Mouse (Mus musculus) intestine, embryonic 16.5 days (tissue): ENCODE data around the gene Npffr2. TPM values are rescaled to one million over a fixed set of nuclear protein-coding genes. Genes with fewer than 3 reads are reported as not detected.
"Not testable (repeated sequence)": the region's sequence is repeated elsewhere in the genome, so short reads cannot be mapped to it uniquely, and the experiment has no call there.

ENCODE experiments used
- ATAC-seq: fragments of 200-750 bp; cut with Nextera tagmentation; 2 replicates; pipeline ENCODE4 v1.8.0; 2017; ENCODE audit warnings: moderate TSS enrichment, moderate library complexity
- H3K27ac ChIP-seq: fragments of 300-500 bp; sonication (generic); 2 replicates; pipeline ENCODE4 v1.5.1; 2014; ENCODE audit warnings: mild to moderate bottlenecking, low read length
- H3K27me3 ChIP-seq: fragments of 300-500 bp; sonication (generic); replicated peaks from 2 replicates; pipeline ENCODE4 v1.6.1; 2014; ENCODE audit warnings: low read length, control low read depth, mixed read lengths; ENCODE audit not compliant: control insufficient read depth, insufficient read depth
- H3K36me3 ChIP-seq: fragments of 300-500 bp; sonication (generic); 2 replicates; pipeline ENCODE4 v1.6.1; 2014; ENCODE audit warnings: low read length, control low read depth; ENCODE audit not compliant: control insufficient read depth, insufficient read depth
- H3K4me1 ChIP-seq: fragments of 300-500 bp; sonication (generic); 2 replicates; pipeline ENCODE4 v1.6.1; 2014; ENCODE audit warnings: low read length, control low read depth, mixed read lengths; ENCODE audit not compliant: control insufficient read depth, insufficient read depth
- H3K4me2 ChIP-seq: fragments of 300-500 bp; sonication (generic); 2 replicates; pipeline ENCODE4 v1.6.1; 2014; ENCODE audit warnings: low read depth, low read length, control low read depth
- H3K4me3 ChIP-seq: fragments of 300-500 bp; sonication (generic); 2 replicates; pipeline ENCODE4 v1.5.1; 2014; ENCODE audit warnings: mild to moderate bottlenecking, low read length
- H3K9ac ChIP-seq: fragments of 300-500 bp; sonication (generic); 2 replicates; pipeline ENCODE4 v1.6.1; 2014; ENCODE audit warnings: low read depth, low read length
- H3K9me3 ChIP-seq: fragments of 300-500 bp; sonication (generic); 2 replicates; pipeline ENCODE4 v1.6.1; 2016; ENCODE audit warnings: low read length, control low read depth; ENCODE audit not compliant: control insufficient read depth
- WGBS: fragments of 180-500 bp; shearing (Covaris S2); extraction: QIAGEN DNeasy Blood & Tissue Kit; methylation state at CpG from one replicate; pipeline ENCODE4 v1.1.7; 2014; 5-methylcytosine and 5-hydroxymethylcytosine counted together
- polyA plus RNA-seq: library from polyadenylated mRNA; unstranded; fragments of >200 nt; fragmentation: Nextera tagmentation; extraction: Ambion mirVana; gene quantifications from 2 replicates; pipeline ENCODE4 v1.2.1, GENCODE M21; 2015

The Npffr2 gene
- polyA plus RNA-seq, 1 experiment from 2014 or later, result not detected

DNA sequence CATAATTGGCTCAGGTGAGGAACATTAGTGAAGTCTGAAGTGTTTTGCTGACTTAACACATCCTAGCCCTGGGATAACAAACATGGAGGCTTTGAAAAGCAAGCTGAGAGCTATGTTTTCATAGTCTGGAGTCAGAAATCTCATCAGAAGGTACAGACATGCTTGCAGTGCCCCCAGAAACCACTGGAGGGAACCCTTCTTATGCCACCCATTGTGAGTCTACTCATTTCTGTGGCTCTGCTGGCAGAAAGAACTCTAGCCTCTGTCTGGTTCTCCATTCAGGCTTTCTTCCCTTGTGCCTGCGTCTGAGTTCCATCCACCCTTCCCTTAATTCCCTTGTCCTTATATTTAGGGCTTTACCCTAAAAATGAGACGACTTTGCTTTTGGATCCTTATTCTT lies 16.2 kb downstream of the Npffr2 start:
- Histone ChIP-seq H3K4me2 (no peak overlapping the region), H3K4me3 (no peak overlapping the region), H3K36me3 (no peaks in the 10 kb centered on the region), H3K9me3 (no peaks in the 10 kb centered on the region), H3K27me3 (no peaks in the 10 kb centered on the region), H3K27ac (no peak overlapping the region), H3K9ac (no peak overlapping the region), H3K4me1 (no peaks in the 10 kb centered on the region)
- WGBS, result 30% methylated on average over 2 of the region's 2 CpGs
- ATAC-seq, result no peak; the same call in 1 of the 2 replicates

DNA sequence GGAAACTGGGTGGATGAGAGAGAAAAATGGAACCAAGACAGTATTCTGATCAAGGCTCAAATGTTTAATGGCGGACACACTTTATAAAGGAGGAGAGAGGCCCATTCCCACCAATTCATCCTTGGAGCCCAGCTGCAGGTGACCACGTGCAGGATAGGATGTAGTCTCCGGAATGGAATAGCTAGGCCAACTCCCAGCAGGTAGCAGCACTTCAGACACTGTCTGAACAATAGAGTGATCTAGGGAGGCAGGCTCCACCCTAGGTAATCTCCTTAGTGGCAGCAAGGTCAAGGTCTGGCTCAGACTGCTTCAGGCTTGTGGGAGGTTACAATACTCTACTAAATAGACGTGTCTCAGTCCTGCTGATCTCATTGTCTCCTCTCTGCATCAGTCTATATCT lies 31.9 kb downstream of the Npffr2 start:
- H3K4me1 ChIP-seq, H3K9me3 ChIP-seq, ATAC-seq: not testable (repeated sequence)

DNA sequence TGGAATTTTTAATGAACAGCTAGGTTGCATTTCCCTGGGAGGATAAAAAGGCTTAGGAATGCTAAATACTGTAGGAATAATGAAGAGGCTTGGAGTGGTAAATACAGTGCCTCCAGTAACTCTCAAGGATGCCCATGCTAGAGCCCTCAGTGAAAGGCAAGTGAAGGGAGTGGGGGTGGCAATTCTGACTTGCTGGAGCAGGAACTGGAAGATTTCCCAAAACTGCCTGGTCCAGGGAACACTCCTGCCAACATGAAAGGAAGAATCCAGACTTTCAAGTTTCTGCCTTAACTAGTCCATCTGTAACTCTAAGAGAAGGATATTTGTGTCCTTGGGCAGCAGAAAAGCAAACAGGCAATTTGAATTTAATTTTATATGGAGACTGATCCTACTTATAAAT lies 34.2 kb downstream of the Npffr2 start:
- H3K9me3 ChIP-seq, result no peaks in the 10 kb centered on the region
- no peaks in the 10 kb centered on the region for H3K36me3 ChIP-seq
- H3K9ac ChIP-seq, result no peak overlapping the region
- H3K27ac ChIP-seq, result no peak overlapping the region
- no peaks in the 10 kb centered on the region for H3K4me1 ChIP-seq
- H3K4me3 ChIP-seq, result no peak overlapping the region
- H3K4me2 ChIP-seq, result no peak overlapping the region
- no peaks in the 10 kb centered on the region for H3K27me3 ChIP-seq
- no peak for ATAC-seq

More for the DNA sequence above, 31.9 kb downstream of the Npffr2 start:
- H3K9ac ChIP-seq, H3K4me2 ChIP-seq, H3K36me3 ChIP-seq, H3K27me3 ChIP-seq, H3K4me3 ChIP-seq, H3K27ac ChIP-seq: not testable (repeated sequence)
- 46% methylated on average over 4 of the region's 4 CpGs for WGBS

DNA sequence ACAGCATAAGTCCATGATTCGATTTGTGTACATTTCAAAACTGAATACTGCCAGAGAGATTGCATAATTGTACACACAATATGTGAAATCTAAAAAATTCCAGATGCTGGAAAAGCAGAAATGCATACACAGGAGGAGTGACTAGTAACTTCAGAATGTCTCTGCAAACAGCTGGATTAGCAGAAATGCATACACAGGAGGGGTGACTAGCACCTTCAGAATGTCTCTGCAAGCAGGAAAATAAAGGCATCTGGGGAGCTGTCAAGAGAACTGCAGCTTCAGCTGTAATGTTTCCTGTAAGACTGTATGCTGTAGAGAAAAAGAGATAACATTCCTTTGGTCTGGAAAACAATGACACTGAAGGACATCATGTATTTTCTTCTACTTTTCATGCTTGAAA lies 51.4 kb downstream of the Npffr2 start:
- Histone ChIP-seq H3K36me3 (no peaks in the 10 kb centered on the region), H3K9ac (no peak overlapping the region), H3K4me3 (no peak overlapping the region), H3K27me3 (no peaks in the 10 kb centered on the region), H3K4me1 (no peaks in the 10 kb centered on the region), H3K4me2 (no peak overlapping the region), H3K9me3 (no peaks in the 10 kb centered on the region), H3K27ac (no peak overlapping the region)
- WGBS, result 70% methylated on average over 1 of the region's 1 CpGs
- ATAC-seq, result no peak

DNA sequence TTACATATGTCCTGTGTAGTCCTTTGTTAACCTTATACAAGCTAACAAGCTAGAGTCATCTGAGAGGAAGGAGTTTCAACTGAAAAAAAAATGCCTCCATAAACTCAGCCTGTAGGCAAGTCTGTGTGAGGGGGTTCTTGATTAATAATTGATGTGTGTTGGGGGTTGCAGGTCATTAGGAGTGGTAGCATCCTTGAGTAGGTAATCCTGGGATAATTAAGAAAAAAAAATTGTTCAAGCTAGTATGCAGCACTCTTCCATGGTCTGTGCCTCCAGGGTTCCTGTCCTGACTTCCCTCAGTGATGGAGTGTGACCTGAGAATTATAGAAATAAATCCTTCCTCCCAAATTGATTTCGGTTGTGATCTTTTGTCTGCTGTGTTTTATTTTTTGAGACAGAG lies 52.0 kb downstream of the Npffr2 start:
- no peaks in the 10 kb centered on the region for H3K4me1 ChIP-seq
- H3K4me2 ChIP-seq, result no peak overlapping the region
- no peak overlapping the region for H3K9ac ChIP-seq
- ATAC-seq, result no peak
- 86% methylated on average over 1 of the region's 1 CpGs for WGBS
- H3K36me3 ChIP-seq, result no peaks in the 10 kb centered on the region
- no peak overlapping the region for H3K4me3 ChIP-seq
- no peaks in the 10 kb centered on the region for H3K27me3 ChIP-seq
- H3K27ac ChIP-seq, result no peak overlapping the region
- no peaks in the 10 kb centered on the region for H3K9me3 ChIP-seq

DNA sequence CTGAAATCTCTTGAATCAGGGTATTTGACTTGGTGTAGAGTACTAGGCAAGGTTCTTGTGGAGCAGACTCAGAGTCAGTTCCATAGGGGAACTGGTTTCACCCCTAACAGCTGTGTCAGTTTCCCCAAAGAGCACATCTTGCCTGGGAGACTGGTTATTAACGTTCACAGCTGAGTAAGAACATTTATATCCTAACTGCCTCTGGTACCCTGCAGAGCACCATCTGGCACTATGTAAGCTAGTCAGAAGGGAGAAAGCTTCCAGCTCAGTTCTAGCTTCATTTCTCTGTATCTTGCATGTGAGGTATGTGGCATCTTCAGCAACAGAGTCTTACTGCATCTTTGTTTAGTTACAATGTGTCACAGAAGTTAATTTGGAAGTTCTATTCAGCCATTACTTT lies 53.9 kb downstream of the Npffr2 start:
- Histone ChIP-seq H3K9ac (no peak overlapping the region), H3K4me2 (no peak overlapping the region), H3K27me3 (no peaks in the 10 kb centered on the region), H3K27ac (no peak overlapping the region), H3K4me3 (no peak overlapping the region), H3K36me3 (no peaks in the 10 kb centered on the region), H3K9me3 (no peaks in the 10 kb centered on the region), H3K4me1 (no peaks in the 10 kb centered on the region)
- no peak for ATAC-seq
- WGBS, result 65% methylated on average over 1 of the region's 1 CpGs

DNA sequence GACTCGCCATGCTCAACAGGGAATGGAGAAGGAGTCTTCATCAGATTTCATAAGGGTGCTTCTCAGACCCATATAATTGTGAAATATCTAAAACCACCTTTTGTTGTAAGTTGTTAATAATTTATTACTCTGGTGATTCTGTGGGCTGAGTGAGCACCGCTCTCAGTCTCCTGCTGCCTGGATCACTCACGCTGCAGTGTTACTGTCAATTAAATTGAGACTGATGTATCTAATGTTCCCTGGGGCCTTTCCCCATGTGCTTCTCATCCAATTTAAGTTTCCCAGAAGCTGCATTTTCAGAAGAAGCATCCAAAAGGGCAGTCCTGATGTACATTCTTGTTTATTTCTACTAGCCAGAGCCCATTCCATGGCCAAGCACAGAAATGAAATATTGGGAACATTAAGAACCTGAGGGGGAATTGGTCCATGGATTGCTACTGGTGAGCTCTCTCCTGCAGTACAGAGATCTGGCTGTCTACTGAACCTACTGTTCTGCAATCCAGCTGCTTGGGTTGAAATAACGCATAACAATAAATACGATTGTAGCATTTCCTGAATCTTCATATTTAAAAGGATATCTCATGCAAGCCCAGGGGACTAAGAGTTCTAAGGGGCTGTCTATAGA lies 54.6 kb downstream of the Npffr2 start:
- no peak overlapping the region for H3K4me3 ChIP-seq
- H3K27ac ChIP-seq, result no peak overlapping the region
- WGBS, result 74% methylated on average over 5 of the region's 5 CpGs
- H3K4me1 ChIP-seq, result no peaks in the 10 kb centered on the region
- H3K4me2 ChIP-seq, result no peak overlapping the region
- no peaks in the 10 kb centered on the region for H3K36me3 ChIP-seq
- no peaks in the 10 kb centered on the region for H3K27me3 ChIP-seq
- no peaks in the 10 kb centered on the region for H3K9me3 ChIP-seq
- no peak overlapping the region for H3K9ac ChIP-seq
- no peak for ATAC-seq

DNA sequence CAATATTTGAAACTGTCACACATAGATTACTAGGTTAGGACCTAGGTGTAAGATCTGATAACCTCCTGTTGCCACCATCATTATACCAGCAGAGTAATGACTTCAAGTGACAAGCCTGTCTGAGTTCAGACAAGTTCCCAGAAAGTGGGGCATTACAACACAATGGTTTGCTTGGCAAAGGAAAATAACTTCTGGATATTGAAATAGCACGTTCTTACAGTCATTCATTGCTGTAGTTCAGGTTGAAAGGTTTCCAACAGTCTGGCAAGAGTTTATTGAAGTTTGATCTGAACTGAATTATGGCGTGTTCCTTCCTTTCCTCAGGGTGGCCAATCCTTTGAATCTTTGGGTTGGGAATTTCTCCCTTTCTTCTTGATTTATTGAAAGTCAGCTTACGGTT lies 57.8 kb downstream of the Npffr2 start:
- no peak overlapping the region for H3K4me2 ChIP-seq
- H3K36me3 ChIP-seq, result no peaks in the 10 kb centered on the region
- H3K27me3 ChIP-seq, result no peaks in the 10 kb centered on the region
- H3K9me3 ChIP-seq, result no peaks in the 10 kb centered on the region
- H3K9ac ChIP-seq, result no peak overlapping the region
- no peak overlapping the region for H3K4me3 ChIP-seq
- ATAC-seq, result no peak
- WGBS, result 77% methylated on average over 3 of the region's 3 CpGs
- no peaks in the 10 kb centered on the region for H3K4me1 ChIP-seq
- no peak overlapping the region for H3K27ac ChIP-seq

DNA sequence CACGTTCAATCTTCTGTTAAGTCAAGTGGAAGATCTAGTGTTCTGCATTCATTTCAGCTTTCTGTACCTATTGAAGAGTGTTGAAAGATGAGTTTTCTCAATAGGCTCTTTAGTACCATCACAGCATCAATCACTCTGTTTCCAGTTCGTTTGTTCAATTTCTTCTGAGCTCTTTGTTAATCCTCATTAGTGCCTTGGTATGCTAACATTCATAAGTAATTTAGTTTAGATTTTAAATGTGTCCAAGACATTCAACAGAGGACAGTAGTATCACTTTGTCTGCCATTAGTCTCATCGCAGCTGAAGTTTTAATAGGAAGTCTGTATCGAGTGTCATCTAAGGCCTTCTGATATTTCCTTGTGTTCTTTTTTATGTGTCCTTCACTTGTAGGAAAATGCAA lies 65.1 kb downstream of the Npffr2 start:
- Histone ChIP-seq H3K4me3 (no peak overlapping the region), H3K9ac (no peak overlapping the region), H3K4me2 (no peak overlapping the region), H3K27me3 (no peaks in the 10 kb centered on the region), H3K9me3 (no peaks in the 10 kb centered on the region), H3K4me1 (no peaks in the 10 kb centered on the region), H3K27ac (no peak overlapping the region), H3K36me3 (no peaks in the 10 kb centered on the region)
- no peak for ATAC-seq
- 79% methylated on average over 4 of the region's 4 CpGs for WGBS

DNA sequence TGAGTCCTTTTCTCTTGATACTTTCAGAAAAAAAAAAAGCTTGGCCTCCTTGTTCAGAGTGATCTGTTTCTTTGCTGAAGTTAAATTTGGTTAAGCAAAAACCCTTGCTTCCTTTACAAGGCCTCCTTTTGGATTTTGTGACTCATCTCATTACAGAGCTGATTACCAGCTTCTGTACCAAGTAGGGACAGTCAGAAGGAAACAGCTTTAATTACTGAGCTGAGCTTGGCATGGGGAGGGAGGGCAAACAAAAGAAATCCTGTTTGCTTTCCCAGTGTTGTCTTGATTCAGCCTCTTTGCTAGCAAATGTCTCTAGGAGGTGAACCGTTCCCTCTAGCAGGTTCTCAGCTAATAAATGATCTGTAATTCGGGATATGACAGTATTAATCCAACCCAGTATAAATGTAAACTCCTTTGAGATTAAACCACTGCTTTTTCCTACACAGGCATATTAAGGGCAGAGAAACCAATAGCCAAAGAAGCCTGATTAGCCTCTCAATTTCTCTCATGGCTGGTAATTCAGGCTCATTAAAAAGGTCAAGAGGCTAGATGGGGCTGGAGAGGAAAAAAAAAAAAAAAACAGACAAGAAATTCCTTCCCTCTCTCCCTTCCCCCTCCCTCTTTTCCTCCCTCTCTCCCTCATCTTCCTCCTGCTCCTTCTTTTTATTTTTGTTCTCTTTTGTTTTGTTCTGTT lies 84.2 kb downstream of the Npffr2 start:
- H3K9me3 ChIP-seq, result no peaks in the 10 kb centered on the region
- ATAC-seq, result no peak
- H3K4me1 ChIP-seq, result no peaks in the 10 kb centered on the region
- no peaks in the 10 kb centered on the region for H3K36me3 ChIP-seq
- no peak overlapping the region for H3K4me2 ChIP-seq
- H3K27me3 ChIP-seq, result no peaks in the 10 kb centered on the region
- 61% methylated on average over 2 of the region's 2 CpGs for WGBS
- H3K9ac ChIP-seq, result no peak overlapping the region
- H3K27ac ChIP-seq, result no peak overlapping the region
- H3K4me3 ChIP-seq, result no peak overlapping the region
